Mouse (Mus musculus): ENCODE measurements around the gene Dhrs1.

DNA sequence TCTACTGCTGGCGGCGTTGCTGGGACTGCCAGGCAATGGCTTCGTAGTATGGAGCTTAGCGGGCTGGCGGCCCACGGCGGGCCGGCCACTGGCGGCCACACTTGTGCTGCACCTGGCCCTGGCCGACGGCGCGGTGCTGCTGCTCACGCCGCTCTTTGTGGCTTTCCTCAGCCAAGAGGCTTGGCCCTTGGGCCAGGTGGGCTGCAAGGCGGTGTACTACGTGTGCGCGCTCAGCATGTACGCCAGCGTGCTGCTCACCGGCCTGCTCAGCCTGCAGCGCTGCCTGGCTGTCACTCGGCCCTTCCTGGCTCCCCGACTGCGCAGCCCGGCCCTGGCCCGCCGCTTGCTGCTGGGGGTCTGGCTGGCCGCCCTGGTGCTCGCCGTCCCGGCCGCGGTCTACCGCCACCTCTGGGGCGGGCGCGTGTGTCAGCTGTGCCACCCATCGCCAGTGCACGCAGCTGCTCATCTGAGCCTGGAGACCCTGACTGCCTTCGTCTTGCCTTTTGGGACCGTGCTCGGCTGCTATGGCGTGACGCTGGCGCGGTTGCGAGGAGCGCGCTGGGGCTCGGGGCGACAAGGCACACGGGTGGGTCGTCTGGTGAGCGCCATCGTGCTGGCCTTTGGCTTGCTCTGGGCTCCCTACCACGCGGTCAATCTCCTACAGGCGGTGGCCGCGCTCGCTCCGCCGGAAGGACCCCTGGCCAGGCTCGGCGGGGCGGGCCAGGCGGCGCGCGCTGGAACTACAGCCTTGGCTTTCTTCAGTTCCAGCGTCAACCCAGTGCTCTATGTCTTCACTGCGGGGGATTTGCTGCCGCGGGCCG is 16.7 kb upstream of the Dhrs1 start:
- TF ChIP-seq CTCF (IDR thresholded peaks at IDR 0.05; ENCODE audit: control insufficient read depth, insufficient read depth, insufficient replicate concordance, low read depth, low read length): no peak
- no peak for TF ChIP-seq POLR2A (IDR thresholded peaks at IDR 0.05; ENCODE audit: control insufficient read depth, low read depth, low read length)
